Mouse (Mus musculus) myocyte (in vitro differentiated cells): Measurements from ENCODE around the gene Gm45717. TPM values are rescaled to one million over a fixed set of nuclear protein-coding genes. Genes with fewer than 3 reads are reported as not detected.
"Not testable (repeated sequence)": the region's sequence is repeated elsewhere in the genome, so short reads cannot be mapped to it uniquely, and the experiment has no call there.

Experiments used
- H3K27me3 ChIP-seq: one replicate; pipeline ENCODE4 v1.6.1; 2011; ENCODE audit not compliant: control insufficient read depth, insufficient read depth, insufficient read length
- H3K36me3 ChIP-seq: one replicate; pipeline ENCODE4 v1.6.1; 2011; ENCODE audit not compliant: control insufficient read depth, insufficient read depth
- H3K4me2 ChIP-seq: one replicate; pipeline ENCODE4 v1.6.1; 2011; ENCODE audit warnings: low read depth, control low read depth
- H3K4me3 ChIP-seq: one replicate; pipeline ENCODE4 v1.5.1; 2011; ENCODE audit warnings: mild to moderate bottlenecking, control low read depth, moderate library complexity
- H3K79me2 ChIP-seq: one replicate; pipeline ENCODE4 v1.6.1; 2011; ENCODE audit not compliant: control insufficient read depth, insufficient read depth
- H3ac ChIP-seq: one replicate; pipeline ENCODE4 v1.6.1; 2011; ENCODE audit not compliant: control insufficient read depth, insufficient read length
- CEBPB ChIP-seq: IDR thresholded peaks from 2 replicates; pipeline ENCODE4 v1.6.1; 2011; ENCODE audit warnings: mild to moderate bottlenecking, moderate library complexity; ENCODE audit not compliant: poor library complexity, insufficient read depth, severe bottlenecking
- E2F4 ChIP-seq: IDR thresholded peaks from one replicate; pipeline ENCODE4 v1.6.1; 2011; ENCODE audit warnings: mild to moderate bottlenecking, control low read depth, moderate library complexity; ENCODE audit not compliant: insufficient read depth
- MAX ChIP-seq: IDR thresholded peaks from one replicate; pipeline ENCODE4 v1.6.1; 2011; ENCODE audit warnings: low read depth, mild to moderate bottlenecking, control low read depth
- MYOD1 ChIP-seq, 3 experiments: IDR thresholded peaks; one replicate each; pipeline ENCODE4 v1.6.1; 2011; ENCODE audit warnings: control low read depth in 2 of 3, low read depth in 2 of 3, mild to moderate bottlenecking in 2 of 3, moderate library complexity in 1 of 3; ENCODE audit not compliant: insufficient read length in 2 of 3, control insufficient read depth in 1 of 3
- MYOG ChIP-seq, 3 experiments: IDR thresholded peaks; one replicate each; pipeline ENCODE4 v1.6.1; 2011; ENCODE audit warnings: control low read depth in 2 of 3, low read depth in 2 of 3, mild to moderate bottlenecking in 2 of 3; ENCODE audit not compliant: insufficient read length in 2 of 3, control insufficient read depth in 1 of 3, insufficient read depth in 1 of 3
- POLR2A ChIP-seq: IDR thresholded peaks from one replicate; pipeline ENCODE4 v1.6.1; 2011; ENCODE audit warnings: low read depth, mild to moderate bottlenecking, control low read depth, moderate library complexity; ENCODE audit not compliant: insufficient read length
- POLR2AphosphoS2 ChIP-seq: IDR thresholded peaks from one replicate; pipeline ENCODE4 v1.6.1; 2011; ENCODE audit warnings: low read depth, control low read depth; ENCODE audit not compliant: insufficient read length
- REST ChIP-seq: IDR thresholded peaks from one replicate; pipeline ENCODE4 v1.6.1; 2011; ENCODE audit warnings: mild to moderate bottlenecking, control low read depth, moderate library complexity; ENCODE audit not compliant: insufficient read depth, insufficient read length
- SRF ChIP-seq: IDR thresholded peaks from one replicate; pipeline ENCODE4 v1.6.1; 2011; ENCODE audit warnings: low read depth; ENCODE audit not compliant: control insufficient read depth, insufficient read length
- TCF12 ChIP-seq: IDR thresholded peaks from one replicate; pipeline ENCODE4 v1.6.1; 2011; ENCODE audit warnings: mild to moderate bottlenecking, control low read depth; ENCODE audit not compliant: poor library complexity, insufficient read depth, severe bottlenecking
- TCF3 ChIP-seq: IDR thresholded peaks from one replicate; pipeline ENCODE4 v1.6.1; 2011; ENCODE audit warnings: low read depth, control low read depth; ENCODE audit not compliant: insufficient read length
- USF1 ChIP-seq: IDR thresholded peaks from one replicate; pipeline ENCODE4 v1.6.1; 2011; ENCODE audit warnings: low read depth, mild to moderate bottlenecking, control low read depth, moderate library complexity
- polyA plus RNA-seq: library from polyadenylated mRNA; unstranded; fragments of >200 nt; fragmentation: generic; extraction: Trizol; gene quantifications from one replicate; pipeline ENCODE4 v1.2.1, GENCODE M21; 2012; ENCODE audit warnings: missing spikeins

Gene Gm45717
- polyA plus RNA-seq, 1 experiment = 0.12 TPM

GRCm38 (mm10) chr7:140973396-140974165 lies 17.8 kb upstream of the Gm45717 start:
- H3K27me3 ChIP-seq = no peaks in the 10 kb centered on the region
- H3K79me2 ChIP-seq = no peaks in the 10 kb centered on the region
- no peak overlapping the region for H3ac ChIP-seq
- H3K4me2 ChIP-seq = peak overlapping the region; percentile 84
- H3K36me3 ChIP-seq = no peaks in the 10 kb centered on the region
- H3K4me3 ChIP-seq = no peak overlapping the region
- TF ChIP-seq MYOD1 (IDR thresholded peaks at IDR 0.05; ENCODE audit: control insufficient read depth in 1 of 3, insufficient read length in 2 of 3, low read depth in 2 of 3) = peak in 1 of 3 experiments; percentile 23
- TF ChIP-seq POLR2A = no peak

GRCm38 (mm10) chr7:140971479-140972171 lies 15.9 kb upstream of the Gm45717 start:
- H3K4me3 ChIP-seq = no peak overlapping the region
- no peaks in the 10 kb centered on the region for H3K36me3 ChIP-seq
- H3K4me2 ChIP-seq = no peak overlapping the region
- no peak overlapping the region for H3ac ChIP-seq
- no peaks in the 10 kb centered on the region for H3K79me2 ChIP-seq
- TF ChIP-seq TCF12 (no peak), POLR2A (no peak), SRF (no peak), CEBPB (no peak), MAX (no peak)
- H3K27me3 ChIP-seq = no peaks in the 10 kb centered on the region

GRCm38 (mm10) chr7:140970931-140971330 lies 15.2 kb upstream of the Gm45717 start:
- TF ChIP-seq SRF (no peak), POLR2AphosphoS2 (no peak), POLR2A (no peak), CEBPB (no peak), USF1 (no peak), REST (no peak), TCF12 (no peak), MYOG (IDR thresholded peaks at IDR 0.05; ENCODE audit: control insufficient read depth in 1 of 3, insufficient read depth in 1 of 3, insufficient read length in 2 of 3, low read depth in 2 of 3) (no peak), E2F4 (no peak), TCF3 (no peak), MYOD1 (IDR thresholded peaks at IDR 0.05; ENCODE audit: control insufficient read depth in 1 of 3, insufficient read length in 2 of 3, low read depth in 2 of 3) (no peak), MAX (no peak)
- no peaks in the 10 kb centered on the region for H3K27me3 ChIP-seq
- H3K4me2 ChIP-seq = no peak overlapping the region
- H3K79me2 ChIP-seq = no peaks in the 10 kb centered on the region
- H3K36me3 ChIP-seq = no peaks in the 10 kb centered on the region
- no peak overlapping the region for H3ac ChIP-seq
- H3K4me3 ChIP-seq = no peak overlapping the region

- H3K4me2 ChIP-seq = peak overlapping the region; percentile 58
- not testable (repeated sequence) for H3ac ChIP-seq, H3K4me3 ChIP-seq, H3K79me2 ChIP-seq, H3K36me3 ChIP-seq, H3K27me3 ChIP-seq
- TF ChIP-seq MYOD1 (IDR thresholded peaks at IDR 0.05; ENCODE audit: control insufficient read depth in 1 of 3, insufficient read length in 2 of 3, low read depth in 2 of 3) = peak in 1 of 3 experiments; percentile 26
Measured at GRCm38 (mm10) chr7:140968710-140969109, 13.0 kb upstream of the Gm45717 start.

GRCm38 (mm10) chr7:140967862-140968591 lies 12.3 kb upstream of the Gm45717 start:
- H3ac ChIP-seq = no peak overlapping the region
- no peaks in the 10 kb centered on the region for H3K27me3 ChIP-seq
- no peaks in the 10 kb centered on the region for H3K79me2 ChIP-seq
- H3K4me2 ChIP-seq = peak overlapping the region; percentile 58
- TF ChIP-seq MYOG (IDR thresholded peaks at IDR 0.05; ENCODE audit: control insufficient read depth in 1 of 3, insufficient read depth in 1 of 3, insufficient read length in 2 of 3, low read depth in 2 of 3) = no peak
- no peak for TF ChIP-seq TCF3
- TF ChIP-seq MYOD1 (IDR thresholded peaks at IDR 0.05; ENCODE audit: control insufficient read depth in 1 of 3, insufficient read length in 2 of 3, low read depth in 2 of 3) = no peak
- TF ChIP-seq E2F4 = no peak
- TF ChIP-seq USF1 = no peak
- no peak for TF ChIP-seq MAX
- no peak for TF ChIP-seq POLR2A
- TF ChIP-seq CEBPB = no peak
- no peak for TF ChIP-seq SRF
- TF ChIP-seq REST = no peak
- no peak overlapping the region for H3K4me3 ChIP-seq
- no peaks in the 10 kb centered on the region for H3K36me3 ChIP-seq
